Mouse (Mus musculus) layer of hippocampus, postnatal 10 days (tissue): ENCODE measurements around the gene Aplnr. TPM values are rescaled to one million over a fixed set of nuclear protein-coding genes. Genes with fewer than 3 reads are reported as not detected.
A peak's percentile ranks its signal among the peaks of the same experiment; 100 is the strongest.

Experiments
- DNase-seq, 2 experiments: peaks; one replicate each; pipeline ENCODE4 v3.0.0; 2021; ENCODE audit warnings: low spot score in 2 of 2
- total RNA-seq, 2 experiments: library from RNA; stranded (reverse); gene quantifications; 2 replicates each; pipeline ENCODE4 v1.2.3; 2021

Aplnr gene
- total RNA-seq, 2 experiments from 2014 or later, result 14.9 to 17.7 TPM

DNA sequence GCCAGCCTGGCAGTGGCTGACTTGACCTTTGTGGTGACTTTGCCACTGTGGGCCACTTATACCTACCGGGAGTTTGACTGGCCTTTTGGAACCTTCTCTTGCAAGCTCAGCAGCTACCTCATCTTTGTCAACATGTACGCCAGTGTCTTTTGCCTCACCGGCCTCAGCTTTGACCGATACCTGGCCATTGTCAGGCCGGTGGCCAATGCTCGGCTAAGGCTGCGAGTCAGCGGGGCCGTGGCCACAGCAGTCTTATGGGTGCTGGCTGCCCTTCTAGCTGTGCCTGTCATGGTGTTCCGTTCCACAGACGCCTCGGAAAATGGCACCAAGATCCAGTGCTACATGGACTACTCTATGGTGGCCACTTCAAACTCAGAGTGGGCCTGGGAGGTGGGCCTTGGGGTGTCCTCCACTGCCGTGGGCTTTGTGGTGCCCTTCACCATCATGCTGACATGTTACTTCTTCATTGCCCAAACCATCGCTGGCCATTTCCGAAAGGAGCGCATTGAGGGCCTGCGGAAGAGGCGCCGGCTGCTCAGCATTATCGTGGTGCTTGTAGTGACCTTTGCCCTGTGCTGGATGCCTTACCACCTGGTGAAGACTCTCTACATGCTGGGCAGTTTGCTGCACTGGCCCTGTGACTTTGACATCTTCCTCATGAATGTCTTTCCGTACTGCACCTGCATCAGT, 951 bp downstream of the Aplnr start:
- DNase-seq, result peak in 1 of 2 experiments; percentile 8

DNA sequence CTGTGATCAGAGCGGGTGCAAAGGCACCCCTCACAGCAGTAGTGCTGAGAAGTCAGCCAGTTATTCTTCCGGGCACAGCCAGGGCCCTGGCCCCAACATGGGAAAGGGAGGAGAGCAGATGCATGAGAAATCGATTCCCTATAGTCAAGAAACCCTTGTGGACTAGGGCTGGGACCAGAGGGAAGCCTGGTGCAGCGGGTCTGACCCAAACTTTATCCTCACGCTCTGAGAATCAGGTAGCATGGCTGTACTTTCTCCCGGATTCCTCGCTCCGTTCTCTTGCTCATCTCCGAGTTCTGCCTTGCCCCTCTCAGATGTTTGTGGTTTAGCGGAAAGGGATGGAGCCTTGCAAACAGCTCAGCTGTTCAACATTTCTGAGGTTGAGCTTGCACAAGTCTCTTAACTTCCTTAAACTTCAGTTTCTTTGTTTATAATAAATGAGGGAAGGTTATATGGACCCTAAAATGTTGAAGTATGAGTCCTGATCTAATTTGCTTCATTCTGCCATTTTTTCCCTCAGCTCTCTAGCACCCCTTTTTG, 1.6 kb downstream of the Aplnr start:
- no peak for DNase-seq

DNA sequence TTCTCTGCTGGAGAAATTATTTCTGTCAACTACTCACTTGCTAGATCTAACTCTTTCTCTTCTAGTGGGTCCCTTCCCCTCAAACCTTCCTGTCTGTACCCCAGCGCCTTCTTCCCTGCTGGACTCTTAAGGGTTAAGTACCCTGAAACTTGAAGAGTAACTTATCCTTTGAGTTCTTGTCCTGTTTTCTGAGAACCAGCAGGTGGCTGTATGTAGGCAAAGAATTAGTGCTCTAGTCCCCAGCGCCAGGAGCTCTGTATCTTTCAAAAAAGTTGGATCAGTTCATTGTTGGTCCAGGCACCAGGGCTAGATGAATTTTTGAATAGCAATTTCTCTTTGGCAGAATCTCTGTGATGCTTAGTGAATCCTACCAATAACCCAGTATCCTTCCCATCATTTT, 2.1 kb downstream of the Aplnr start:
- DNase-seq, result no peak

DNA sequence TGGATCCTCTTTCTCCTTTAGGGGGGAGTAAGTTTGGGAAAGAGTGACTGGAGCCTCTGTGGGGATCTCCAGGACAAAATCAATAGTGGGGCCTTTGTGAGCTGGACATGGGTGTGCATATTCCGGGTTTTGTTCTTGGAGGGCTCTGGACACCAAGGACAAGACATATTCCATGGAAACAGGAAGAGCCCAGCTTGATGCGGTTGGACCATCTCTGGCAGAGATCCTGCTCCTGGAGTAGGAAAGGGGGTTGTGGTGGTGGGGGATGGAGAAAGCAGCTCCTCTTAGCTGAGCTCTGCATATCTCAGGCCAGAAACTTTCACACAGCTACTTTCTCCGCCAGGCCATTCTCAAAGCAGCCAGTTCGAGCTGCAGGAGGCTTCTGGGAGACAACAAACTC, 3.4 kb downstream of the Aplnr start:
- DNase-seq, result no peak

DNA sequence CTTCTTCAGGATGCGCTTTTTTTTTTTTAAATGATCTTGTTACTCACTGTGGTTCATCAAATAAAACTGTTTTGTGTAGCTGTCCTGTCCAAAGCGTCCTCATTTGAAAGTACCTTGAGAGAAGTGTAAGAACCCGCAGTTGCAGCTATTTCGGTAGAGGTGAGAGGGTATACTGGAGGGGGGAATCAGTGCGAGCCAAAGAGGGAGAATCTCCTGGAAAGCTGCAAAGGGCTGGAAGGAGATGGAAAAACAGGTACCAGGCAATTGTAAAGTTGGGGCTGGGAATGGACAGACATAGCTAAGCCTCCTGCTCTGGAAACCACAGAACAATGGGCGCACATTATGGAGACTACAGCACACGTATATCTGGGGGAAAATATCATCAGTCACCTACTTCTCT, 3.8 kb downstream of the Aplnr start:
- no peak for DNase-seq

DNA sequence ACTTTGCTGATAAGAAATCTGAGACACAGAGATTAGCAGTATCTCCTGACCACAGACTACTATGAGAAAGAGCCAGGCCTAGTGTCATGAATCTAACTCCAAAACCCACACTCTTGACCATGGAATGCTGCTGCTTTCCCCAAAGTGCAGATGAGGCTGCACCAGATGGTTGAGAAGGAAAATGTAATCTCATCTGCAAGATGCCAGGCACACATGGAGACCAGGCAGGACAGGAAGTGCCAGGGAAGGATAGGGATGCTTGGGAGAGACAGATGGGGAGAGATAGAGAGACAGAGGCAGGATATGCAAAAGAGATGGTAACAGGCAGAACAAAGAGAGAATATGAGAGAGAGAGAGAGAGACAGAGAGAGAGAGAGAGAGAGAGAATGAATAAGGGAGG, 4.8 kb downstream of the Aplnr start:
- DNase-seq, result no peak

DNA sequence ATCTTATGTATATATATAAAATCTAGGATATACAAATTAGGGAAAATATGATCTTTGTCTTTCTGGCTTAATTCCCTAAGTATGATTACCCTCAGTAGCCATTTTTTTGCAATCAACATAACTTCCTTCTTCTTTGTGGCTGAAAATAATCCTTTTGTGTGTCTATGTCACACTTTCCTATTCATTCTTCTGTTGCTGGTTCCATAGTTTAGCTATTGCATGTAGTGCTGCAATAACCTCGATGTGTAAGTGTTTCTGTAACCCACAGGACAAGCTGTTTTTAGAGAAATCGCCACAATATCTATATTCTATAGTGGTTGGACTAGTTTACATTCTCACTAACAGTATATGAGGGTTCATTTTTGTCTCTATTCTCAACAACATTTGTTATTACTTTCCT, 8.9 kb downstream of the Aplnr start:
- no peak for DNase-seq

DNA sequence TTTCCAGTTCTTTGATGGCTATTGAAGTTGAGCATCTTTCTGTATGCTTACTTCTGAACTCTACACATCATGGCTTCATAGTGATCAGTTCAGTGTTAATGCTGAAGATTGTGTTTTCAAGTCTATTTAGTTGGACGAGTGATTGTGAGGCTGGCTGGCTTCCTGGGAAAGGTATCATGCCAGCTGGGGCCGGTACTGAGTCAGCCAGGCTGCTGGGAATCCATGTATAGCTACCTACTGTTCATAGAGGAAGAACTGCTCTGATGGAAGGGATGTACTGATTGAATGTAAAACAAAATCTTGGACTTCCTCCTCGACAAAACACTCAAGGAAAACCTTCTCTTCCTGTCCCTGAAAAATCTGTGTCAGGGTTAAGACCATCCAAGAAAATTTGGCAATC, 9.3 kb downstream of the Aplnr start:
- DNase-seq, result no peak

DNA sequence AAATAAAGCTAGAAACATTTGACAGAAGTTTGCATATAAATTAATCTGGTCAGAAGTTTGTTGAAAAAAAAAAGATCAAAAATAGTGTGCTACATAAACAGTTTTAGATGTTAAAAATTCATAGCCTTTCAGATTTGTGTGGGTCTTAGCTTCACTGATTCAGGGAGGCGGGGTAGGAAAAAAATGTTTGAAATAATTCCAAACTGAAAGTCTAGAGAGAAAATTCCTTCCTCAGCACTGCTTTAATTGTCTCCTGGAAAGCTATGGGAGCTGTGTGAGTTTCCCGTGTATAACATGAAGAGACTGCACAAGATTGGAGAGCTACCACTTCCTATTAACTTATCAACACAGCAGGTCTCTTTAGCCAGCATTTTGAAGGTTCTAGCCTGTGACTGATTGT, 11.5 kb downstream of the Aplnr start:
- DNase-seq, result no peak

DNA sequence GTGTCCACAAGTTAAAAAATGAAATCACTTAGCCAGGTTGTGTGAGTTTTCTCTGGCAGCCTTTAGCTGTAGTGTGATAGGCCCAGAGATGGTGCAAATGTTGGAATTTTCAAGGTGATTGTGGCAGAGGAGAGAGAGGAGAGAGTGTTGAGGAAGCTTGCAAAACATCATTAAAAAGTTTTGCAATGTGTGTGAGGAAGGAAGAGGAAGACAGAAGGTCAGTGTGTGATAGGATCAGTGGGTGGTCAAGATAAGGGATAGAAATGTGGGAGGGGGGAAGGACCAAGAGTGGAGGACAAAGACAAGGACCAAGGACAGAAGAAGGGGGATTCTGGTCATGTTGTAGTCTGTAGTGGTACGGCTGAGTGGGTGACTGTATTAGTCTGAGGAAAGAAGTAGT, 14.3 kb downstream of the Aplnr start:
- no peak for DNase-seq

DNA sequence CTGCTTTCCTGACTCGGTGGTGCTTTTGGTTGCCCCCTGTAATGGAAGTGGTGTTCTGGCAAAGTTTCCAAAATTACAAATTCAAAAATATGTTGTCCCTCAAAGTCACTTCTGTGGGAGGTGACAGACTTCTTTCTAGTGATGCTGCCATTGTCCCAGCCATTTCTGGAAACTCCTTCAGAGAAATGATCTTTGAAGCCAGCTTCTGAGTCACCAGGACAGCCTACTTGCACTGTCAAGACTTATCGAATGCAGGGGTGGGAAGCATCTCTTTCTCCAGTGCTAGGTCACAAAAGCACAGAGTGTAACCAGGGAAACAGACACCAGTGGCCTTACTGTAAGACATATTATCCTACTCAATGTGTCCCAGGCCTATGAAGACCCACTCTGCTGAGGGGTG, 15.2 kb downstream of the Aplnr start:
- DNase-seq, result no peak

DNA sequence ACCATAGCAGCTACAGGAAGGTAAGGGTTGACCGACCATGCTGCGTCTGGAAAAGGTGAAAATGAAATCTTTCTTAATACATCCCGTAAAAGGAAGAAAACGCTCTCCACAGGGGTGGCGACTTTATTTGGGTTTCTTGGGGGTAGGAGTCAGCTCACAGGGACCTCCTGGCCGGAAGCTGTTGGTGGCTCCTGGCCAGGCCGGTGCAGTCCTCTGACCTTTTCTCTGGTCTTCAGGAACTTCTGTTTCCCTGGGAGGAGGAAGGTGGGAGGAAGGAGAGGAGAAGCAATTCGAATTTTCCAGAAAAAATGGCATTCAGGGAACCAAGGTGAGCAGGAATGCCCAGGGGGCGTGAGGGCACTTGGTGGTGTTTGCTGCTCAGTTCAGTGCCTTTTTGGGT, 19.3 kb downstream of the Aplnr start:
- no peak for DNase-seq

DNA sequence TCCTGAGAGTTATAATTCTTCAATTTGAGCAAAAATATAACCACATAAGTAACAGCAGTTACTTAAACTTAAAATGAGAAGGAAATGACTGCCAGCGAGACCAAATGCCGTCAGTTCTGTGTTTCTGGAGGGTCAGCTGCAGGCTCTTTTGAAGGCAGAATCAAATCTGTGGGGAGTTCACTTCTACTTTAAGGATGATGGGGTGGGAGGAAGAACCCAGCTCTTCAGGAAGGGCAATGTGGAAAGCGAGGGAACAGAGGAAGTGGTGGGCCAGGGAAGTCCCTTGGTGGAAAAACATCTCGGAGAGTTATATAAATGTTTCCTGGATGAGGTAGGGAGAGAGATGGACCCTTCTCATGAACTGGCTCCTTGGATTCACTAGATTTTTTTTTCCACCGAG, 20.1 kb downstream of the Aplnr start:
- DNase-seq, result no peak

DNA sequence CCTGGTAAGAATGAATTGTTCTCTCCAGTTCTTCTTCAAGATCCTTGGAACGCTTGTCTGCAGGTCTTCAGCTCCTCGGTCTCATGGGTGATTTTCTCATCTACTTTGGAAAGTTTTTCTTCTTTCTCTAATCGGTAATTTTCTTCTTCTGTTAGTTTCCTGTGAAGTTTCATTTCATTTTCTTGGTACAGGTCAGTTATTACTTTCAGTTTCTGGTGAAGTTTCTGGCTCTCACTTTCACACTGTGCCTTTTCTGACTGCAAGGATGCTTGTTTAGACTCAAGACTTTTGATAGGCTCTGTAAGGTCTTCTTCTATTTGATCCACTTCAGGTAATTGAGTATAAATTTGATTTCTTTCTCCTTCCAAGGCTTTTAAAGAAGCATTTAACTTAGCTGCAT, 21.4 kb downstream of the Aplnr start:
- no peak for DNase-seq

DNA sequence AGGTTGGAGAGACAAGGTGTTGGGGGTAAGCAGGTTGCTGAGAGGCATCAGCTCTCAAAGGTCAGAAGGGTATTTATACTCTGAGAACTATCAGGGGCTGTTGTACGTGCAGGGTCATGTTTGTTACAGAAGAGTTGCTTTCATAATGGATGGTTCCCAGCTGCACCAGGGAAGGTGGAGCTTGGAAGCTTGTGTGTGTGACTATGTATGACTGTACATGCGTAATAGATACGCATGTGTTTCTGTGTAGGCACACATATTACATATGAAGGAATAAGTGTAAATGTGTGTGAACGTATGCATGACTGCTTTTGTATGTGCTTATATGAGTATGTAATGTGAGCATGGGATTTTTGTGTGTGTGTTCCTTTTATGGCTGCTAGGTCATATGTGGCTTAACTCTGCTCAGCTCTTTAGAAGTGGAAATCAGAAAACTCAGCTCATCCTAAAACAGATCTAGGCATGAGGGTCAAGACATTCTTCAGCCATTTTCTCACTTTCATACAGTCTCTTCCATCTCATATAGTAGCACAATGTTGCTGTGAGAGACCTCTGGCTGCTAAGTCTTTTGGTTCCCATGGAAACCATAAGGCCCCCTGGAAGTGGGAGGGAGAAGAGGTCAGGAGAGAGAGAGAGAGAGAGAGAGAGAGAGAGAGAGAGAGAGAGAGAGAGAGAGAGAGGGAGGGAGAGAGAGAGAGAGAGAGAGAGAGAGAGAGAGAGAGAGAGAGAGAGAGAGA, 25.0 kb downstream of the Aplnr start:
- no peak for DNase-seq

DNA sequence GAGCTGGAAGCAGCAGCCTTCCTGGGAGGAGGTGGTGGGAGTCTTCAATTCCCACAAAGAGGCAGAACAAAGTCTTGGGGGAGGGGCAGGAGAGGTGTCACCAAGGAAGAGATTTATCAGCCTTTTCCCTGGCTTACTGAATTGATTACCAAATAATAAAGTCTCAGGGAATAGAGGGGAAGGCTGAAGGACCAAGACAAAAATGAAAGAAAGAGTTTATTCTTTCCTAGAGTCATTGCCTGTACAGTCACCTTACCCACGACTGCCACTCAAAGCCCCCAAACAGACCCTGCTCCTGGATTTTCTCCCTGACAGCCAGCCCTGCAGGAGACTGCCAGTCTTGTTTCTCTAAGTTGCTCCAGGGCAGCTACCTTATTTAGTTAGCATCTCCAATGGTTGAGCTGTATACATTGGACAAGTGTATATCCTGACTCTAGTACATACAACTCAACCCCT, 25.6 kb downstream of the Aplnr start:
- DNase-seq, result no peak

DNA sequence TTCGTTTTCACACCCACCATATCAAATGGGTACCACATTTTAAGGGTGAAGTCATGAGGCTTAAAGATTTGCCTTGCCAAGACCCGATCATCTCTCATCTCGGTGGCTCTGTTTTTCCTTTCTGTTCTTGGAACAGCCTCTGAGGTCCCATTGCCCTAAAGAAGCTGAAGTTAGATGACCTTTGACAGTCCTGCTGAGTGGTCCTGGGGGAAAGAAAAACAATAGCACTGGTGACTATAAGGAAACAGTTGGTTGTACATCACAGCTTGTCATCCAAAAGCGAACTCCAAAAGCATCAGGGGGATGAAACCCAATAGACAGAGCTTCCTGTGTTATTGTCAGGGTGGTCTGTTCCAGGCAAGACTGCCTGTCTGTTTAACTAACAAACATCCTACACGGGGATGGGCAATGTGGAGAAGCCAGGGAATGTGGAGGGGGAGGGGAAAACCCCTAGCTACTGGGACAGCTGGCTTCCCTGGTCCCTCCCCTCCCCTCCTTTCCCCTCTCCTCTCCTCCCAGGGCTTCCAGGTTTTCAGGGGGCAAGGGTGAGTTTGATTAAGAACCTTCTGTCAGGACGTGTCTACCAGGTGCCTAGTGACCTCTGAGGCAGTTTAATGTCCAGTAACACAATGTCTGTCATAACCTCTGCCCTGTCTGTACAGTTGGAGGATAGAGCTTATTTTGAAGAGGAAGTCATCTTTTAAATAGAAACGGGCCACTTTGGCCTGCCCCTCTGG, 27.5 kb downstream of the Aplnr start:
- DNase-seq, result no peak

DNA sequence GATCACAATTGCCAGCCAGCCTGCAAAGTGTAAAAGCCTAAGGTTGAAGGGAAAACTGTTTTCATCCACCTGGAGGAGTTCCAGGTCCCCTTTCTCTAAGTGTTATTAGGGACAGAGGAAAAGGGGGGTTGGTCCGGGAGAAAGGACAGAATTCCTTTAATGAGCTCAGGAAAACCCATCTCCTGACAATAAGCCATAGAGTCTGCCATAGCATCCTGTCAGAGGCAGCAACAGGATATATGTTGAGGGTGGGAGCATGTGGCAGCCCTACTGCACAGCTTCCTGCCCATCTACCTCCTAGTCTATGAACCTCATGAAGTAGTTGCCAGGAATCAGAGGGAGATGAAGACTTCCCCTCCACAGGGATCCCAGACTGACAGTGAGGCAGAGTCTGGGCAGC, 31.6 kb downstream of the Aplnr start:
- DNase-seq, result no peak

DNA sequence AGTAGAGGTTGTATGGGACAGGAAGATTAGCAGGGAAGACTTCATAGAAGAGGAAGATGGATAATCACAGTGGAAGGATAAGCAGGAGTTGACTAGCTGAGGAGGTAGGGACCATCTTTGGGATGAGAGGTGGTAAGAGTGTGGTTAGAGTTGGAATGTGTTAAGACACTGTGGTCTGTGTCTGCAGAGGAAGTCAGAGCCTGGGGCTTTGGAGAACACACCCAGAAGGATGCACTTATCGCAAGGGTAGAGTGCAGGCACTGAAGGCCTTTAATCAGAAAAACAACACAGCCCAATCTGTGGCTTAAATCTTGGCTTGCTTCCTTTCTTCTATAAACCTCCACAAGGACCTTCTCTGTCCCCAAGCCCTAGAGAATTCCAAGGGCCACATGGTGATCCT, 32.3 kb downstream of the Aplnr start:
- DNase-seq, result no peak

DNA sequence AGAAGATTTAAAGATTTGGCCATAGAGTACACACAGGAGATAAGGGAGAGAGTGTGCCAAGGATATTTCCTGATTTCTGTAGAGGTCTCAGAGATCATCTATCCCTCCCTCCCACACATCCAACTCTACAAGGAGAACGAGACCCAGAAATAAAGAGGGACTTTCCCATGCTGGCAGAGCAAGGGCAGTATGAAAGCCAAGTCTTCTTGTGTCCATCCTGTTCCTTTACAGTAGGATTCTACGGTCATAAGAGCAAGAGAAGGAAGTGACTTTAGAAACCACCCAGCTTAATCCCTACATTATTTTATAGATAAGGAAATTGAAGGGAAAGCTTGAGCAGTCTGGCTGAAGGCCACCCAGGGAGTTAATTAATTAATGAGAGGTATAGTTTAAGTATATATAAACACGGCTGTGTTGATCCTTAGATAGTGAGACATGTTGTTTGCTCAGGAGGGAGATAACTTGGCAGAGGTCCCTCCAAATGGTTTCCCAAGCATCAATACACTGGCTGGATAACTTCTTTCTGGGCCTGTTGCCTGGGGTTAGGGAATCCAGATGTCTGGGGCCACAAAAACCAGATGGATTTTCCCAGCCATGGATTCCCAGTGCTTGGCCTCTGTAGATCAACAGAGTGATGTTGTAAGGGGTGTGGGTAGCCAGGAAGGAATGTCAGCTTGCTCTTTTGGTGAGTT, 36.2 kb downstream of the Aplnr start:
- DNase-seq, result no peak

DNA sequence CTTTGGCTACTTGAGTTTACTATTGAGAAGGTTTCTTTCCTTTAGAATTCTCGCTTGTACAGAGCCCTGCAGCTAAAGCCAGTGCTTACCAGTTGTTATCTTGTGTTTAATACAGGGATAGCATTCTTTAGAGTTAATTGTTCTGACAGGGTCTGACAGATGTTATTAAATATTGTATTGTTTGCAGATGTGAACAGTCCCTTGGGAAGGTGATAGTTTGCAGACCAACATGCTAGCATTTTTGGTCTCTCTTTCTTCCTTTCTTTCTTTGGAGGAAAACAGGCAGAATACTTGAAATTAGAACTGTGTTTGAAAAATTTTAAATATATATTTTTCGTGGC, 36.7 kb downstream of the Aplnr start:
- no peak for DNase-seq

DNA sequence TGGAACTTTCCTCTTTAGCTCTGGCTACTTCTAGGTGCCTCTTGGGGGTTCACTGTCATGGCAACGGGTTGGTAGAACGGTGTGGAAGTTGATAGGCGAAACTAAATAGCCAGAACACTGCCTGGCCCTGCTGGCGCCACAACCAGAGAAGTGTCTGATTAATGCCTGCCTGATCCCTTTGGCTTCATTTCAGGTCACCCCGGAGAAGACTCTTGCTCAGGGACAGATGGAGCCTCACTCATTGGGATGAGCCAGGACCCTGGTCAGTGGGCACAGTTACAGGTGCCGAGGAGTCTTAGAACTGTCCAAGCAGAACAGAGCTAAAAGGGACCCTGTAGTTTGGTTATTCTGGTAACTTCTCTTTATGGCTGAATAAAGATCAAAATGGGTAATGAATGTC, 37.5 kb downstream of the Aplnr start:
- DNase-seq, result no peak
